Mouse (Mus musculus): Measurements from ENCODE around the gene Ttc19. TPM values are rescaled to one million over a fixed set of nuclear protein-coding genes. Genes with fewer than 3 reads are reported as not detected.

The Ttc19 gene
- total RNA-seq, 1 experiment, result 24.1 TPM

- Histone ChIP-seq H3K36me3 (ENCODE audit: control insufficient read depth, insufficient read depth, low read length, poor library complexity, severe bottlenecking) (no peaks in the 10 kb centered on the region), H3K9me3 (ENCODE audit: control insufficient read depth, insufficient read depth, low read depth, low read length) (no peaks in the 10 kb centered on the region), H3K4me1 (ENCODE audit: control insufficient read depth in 2 of 2, insufficient read depth in 2 of 2, low read length in 2 of 2, poor library complexity in 1 of 2) (peaks cover 3 to 7% of the 10 kb centered on the region in 2 experiments; a peak in 2 of 4 replicates), H3K4me3 (ENCODE audit: insufficient read depth in 1 of 2, low read depth in 1 of 2, low read length in 2 of 2, poor library complexity in 1 of 2, severe bottlenecking in 1 of 2) (no peak overlapping the region), H3K9ac (ENCODE audit: insufficient read depth, low read depth, low read length, poor library complexity, severe bottlenecking) (no peak overlapping the region), H3K27ac (ENCODE audit: insufficient read depth, low read depth, low read length, poor library complexity, severe bottlenecking) (no peak overlapping the region)
- in situ Hi-C loops (cut with MboI; ENCODE audit: low sequenced_read_pairs in 2 of 2, unreplicated experiment in 2 of 2), result no loop called here
- TF ChIP-seq CHD2 (IDR thresholded peaks at IDR 0.05; ENCODE audit: low read depth, low read length) (no peak), ZNF384 (IDR thresholded peaks at IDR 0.05; ENCODE audit: low read depth, low read length) (no peak), HCFC1 (IDR thresholded peaks at IDR 0.05; ENCODE audit: borderline replicate concordance, insufficient read depth, low read length) (no peak), MAFK (IDR thresholded peaks at IDR 0.05; ENCODE audit: insufficient read depth, low read depth, low read length) (no peak), ZC3H11A (IDR thresholded peaks at IDR 0.05; ENCODE audit: borderline replicate concordance, low read depth, low read length) (no peak)
- DNase-seq (ENCODE audit: low read depth, low spot score), result no peak
These were observed 27.9 kb upstream of the Ttc19 start for GRCm38 (mm10) chr11:62253380-62253779.

GRCm38 (mm10) chr11:62259214-62259613, 22.1 kb upstream of the Ttc19 start:
- Histone ChIP-seq H3K36me3 (ENCODE audit: control insufficient read depth, insufficient read depth, low read length, poor library complexity, severe bottlenecking) (no peaks in the 10 kb centered on the region), H3K4me1 (ENCODE audit: control insufficient read depth in 2 of 2, insufficient read depth in 2 of 2, low read length in 2 of 2, poor library complexity in 1 of 2) (peaks cover 0 to 2% of the 10 kb centered on the region in 2 experiments; a peak in 1 of 4 replicates), H3K9ac (ENCODE audit: insufficient read depth, low read depth, low read length, poor library complexity, severe bottlenecking) (no peak overlapping the region), H3K27ac (ENCODE audit: insufficient read depth, low read depth, low read length, poor library complexity, severe bottlenecking) (no peak overlapping the region), H3K9me3 (ENCODE audit: control insufficient read depth, insufficient read depth, low read depth, low read length) (no peaks in the 10 kb centered on the region), H3K4me3 (ENCODE audit: insufficient read depth in 1 of 2, low read depth in 1 of 2, low read length in 2 of 2, poor library complexity in 1 of 2, severe bottlenecking in 1 of 2) (no peak overlapping the region)
- in situ Hi-C loops (cut with MboI; ENCODE audit: low sequenced_read_pairs in 2 of 2, unreplicated experiment in 2 of 2), result no loop called here
- TF ChIP-seq ZNF384 (IDR thresholded peaks at IDR 0.05; ENCODE audit: low read depth, low read length) (no peak), MAFK (IDR thresholded peaks at IDR 0.05; ENCODE audit: insufficient read depth, low read depth, low read length) (no peak), HCFC1 (IDR thresholded peaks at IDR 0.05; ENCODE audit: borderline replicate concordance, insufficient read depth, low read length) (no peak), ZC3H11A (IDR thresholded peaks at IDR 0.05; ENCODE audit: borderline replicate concordance, low read depth, low read length) (no peak), CHD2 (IDR thresholded peaks at IDR 0.05; ENCODE audit: low read depth, low read length) (no peak)
- DNase-seq (ENCODE audit: low read depth, low spot score), result no peak

GRCm38 (mm10) chr11:62263599-62263998, 17.7 kb upstream of the Ttc19 start:
- Histone ChIP-seq H3K9me3 (ENCODE audit: control insufficient read depth, insufficient read depth, low read depth, low read length) (no peaks in the 10 kb centered on the region), H3K4me1 (ENCODE audit: control insufficient read depth in 2 of 2, insufficient read depth in 2 of 2, low read length in 2 of 2, poor library complexity in 1 of 2) (peaks cover 0 to 2% of the 10 kb centered on the region in 2 experiments; a peak in 1 of 4 replicates), H3K4me3 (ENCODE audit: insufficient read depth in 1 of 2, low read depth in 1 of 2, low read length in 2 of 2, poor library complexity in 1 of 2, severe bottlenecking in 1 of 2) (no peak overlapping the region), H3K9ac (ENCODE audit: insufficient read depth, low read depth, low read length, poor library complexity, severe bottlenecking) (no peak overlapping the region), H3K36me3 (ENCODE audit: control insufficient read depth, insufficient read depth, low read length, poor library complexity, severe bottlenecking) (peaks cover 8% of the 10 kb centered on the region; the same call in 1 of the 2 replicates), H3K27ac (ENCODE audit: insufficient read depth, low read depth, low read length, poor library complexity, severe bottlenecking) (no peak overlapping the region)
- in situ Hi-C loops (cut with MboI; ENCODE audit: low sequenced_read_pairs in 2 of 2, unreplicated experiment in 2 of 2), result no loop called here
- no peak for DNase-seq (ENCODE audit: low read depth, low spot score)
- TF ChIP-seq ZC3H11A (IDR thresholded peaks at IDR 0.05; ENCODE audit: borderline replicate concordance, low read depth, low read length) (no peak), MAFK (IDR thresholded peaks at IDR 0.05; ENCODE audit: insufficient read depth, low read depth, low read length) (no peak), HCFC1 (IDR thresholded peaks at IDR 0.05; ENCODE audit: borderline replicate concordance, insufficient read depth, low read length) (no peak), ZNF384 (IDR thresholded peaks at IDR 0.05; ENCODE audit: low read depth, low read length) (no peak), CHD2 (IDR thresholded peaks at IDR 0.05; ENCODE audit: low read depth, low read length) (no peak)

GRCm38 (mm10) chr11:62264018-62264417, 17.3 kb upstream of the Ttc19 start:
- TF ChIP-seq HCFC1 (IDR thresholded peaks at IDR 0.05; ENCODE audit: borderline replicate concordance, insufficient read depth, low read length), result no peak
- TF ChIP-seq ZNF384 (IDR thresholded peaks at IDR 0.05; ENCODE audit: low read depth, low read length), result no peak
- TF ChIP-seq CHD2 (IDR thresholded peaks at IDR 0.05; ENCODE audit: low read depth, low read length), result no peak
- no peak for TF ChIP-seq MAFK (IDR thresholded peaks at IDR 0.05; ENCODE audit: insufficient read depth, low read depth, low read length)
- no peak for TF ChIP-seq ZC3H11A (IDR thresholded peaks at IDR 0.05; ENCODE audit: borderline replicate concordance, low read depth, low read length)
- Histone ChIP-seq H3K9me3 (ENCODE audit: control insufficient read depth, insufficient read depth, low read depth, low read length) (no peaks in the 10 kb centered on the region), H3K27ac (ENCODE audit: insufficient read depth, low read depth, low read length, poor library complexity, severe bottlenecking) (no peak overlapping the region), H3K36me3 (ENCODE audit: control insufficient read depth, insufficient read depth, low read length, poor library complexity, severe bottlenecking) (peaks cover 8% of the 10 kb centered on the region; the same call in 1 of the 2 replicates), H3K4me1 (ENCODE audit: control insufficient read depth in 2 of 2, insufficient read depth in 2 of 2, low read length in 2 of 2, poor library complexity in 1 of 2) (peaks cover 0 to 2% of the 10 kb centered on the region in 2 experiments; a peak in 1 of 4 replicates), H3K9ac (ENCODE audit: insufficient read depth, low read depth, low read length, poor library complexity, severe bottlenecking) (no peak overlapping the region), H3K4me3 (ENCODE audit: insufficient read depth in 1 of 2, low read depth in 1 of 2, low read length in 2 of 2, poor library complexity in 1 of 2, severe bottlenecking in 1 of 2) (no peak overlapping the region)
- DNase-seq (ENCODE audit: low read depth, low spot score), result no peak
- in situ Hi-C loops (cut with MboI; ENCODE audit: low sequenced_read_pairs in 2 of 2, unreplicated experiment in 2 of 2), result no loop called here
